Mouse (Mus musculus) CH12.LX (cell line): Measurements from ENCODE around the gene Gm28048. TPM values are rescaled to one million over a fixed set of nuclear protein-coding genes. Genes with fewer than 3 reads are reported as not detected.

Experiments
- DNase-seq: peaks from one replicate; pipeline ENCODE4 v3.0.0-alpha.2; 2013; ENCODE audit errors: extremely low read depth
- H3K27ac ChIP-seq: 2 replicates; pipeline ENCODE4 v1.5.1; 2012; ENCODE audit warnings: low read depth, mild to moderate bottlenecking, control low read depth, moderate library complexity; ENCODE audit not compliant: insufficient read depth
- H3K27me3 ChIP-seq: replicated peaks from 2 replicates; pipeline ENCODE3; 2012; ENCODE audit warnings: inconsistent platforms
- H3K36me3 ChIP-seq, 2 experiments: replicated peaks in 1 of 2; 2 replicates each; pipeline versions ENCODE3 to v1.6.1; 2012; ENCODE audit warnings: inconsistent platforms in 1 of 2, low read length in 1 of 2, mild to moderate bottlenecking in 1 of 2, mixed read lengths in 1 of 2, moderate library complexity in 1 of 2; ENCODE audit not compliant: control insufficient read depth in 1 of 2, insufficient read depth in 1 of 2
- H3K4me1 ChIP-seq, 2 experiments: 2 replicates each; pipeline ENCODE4 v1.6.1; 2012; ENCODE audit warnings: inconsistent platforms in 1 of 2, moderate library complexity in 1 of 2; ENCODE audit not compliant: insufficient read depth in 2 of 2, control insufficient read depth in 1 of 2
- H3K4me2 ChIP-seq: 2 replicates; pipeline ENCODE4 v1.6.1; 2012; ENCODE audit warnings: low read depth, mild to moderate bottlenecking, control low read depth; ENCODE audit not compliant: poor library complexity, insufficient read depth, severe bottlenecking
- H3K4me3 ChIP-seq, 3 experiments: fragments of 150-350 bp in 1 of 3; sonication (generic) in 1 of 3; replicated peaks in 1 of 3; 2 replicates each; pipeline versions ENCODE3 to v1.5.1; 2011 to 2012; ENCODE audit warnings: low read depth in 2 of 3, low read length in 2 of 3, mild to moderate bottlenecking in 2 of 3, moderate library complexity in 2 of 3, control low read depth in 1 of 3, improper control_type of control experiment in 1 of 3, inconsistent platforms in 1 of 3, mixed read lengths in 1 of 3; ENCODE audit not compliant: poor library complexity in 1 of 3
- H3K79me2 ChIP-seq: replicated peaks from 2 replicates; pipeline ENCODE4 v1.6.1; 2012; ENCODE audit warnings: mild to moderate bottlenecking, moderate library complexity; ENCODE audit not compliant: control insufficient read depth, poor library complexity, insufficient read depth, severe bottlenecking; ENCODE audit errors: extremely low read depth
- H3K9ac ChIP-seq: 2 replicates; pipeline ENCODE4 v1.6.1; 2012; ENCODE audit warnings: low read depth, mild to moderate bottlenecking, control low read depth, moderate library complexity; ENCODE audit not compliant: insufficient read depth
- H3K9me3 ChIP-seq: replicated peaks from 2 replicates; pipeline ENCODE3; 2012; ENCODE audit warnings: low read length, inconsistent platforms, mixed read lengths
- BHLHE40 ChIP-seq: IDR thresholded peaks from 2 replicates; pipeline ENCODE4 v1.6.1; 2011; ENCODE audit warnings: mild to moderate bottlenecking, low read depth, low read length, improper control_type of control experiment
- CHD2 ChIP-seq: IDR thresholded peaks from 2 replicates; pipeline ENCODE4 v1.6.1; 2011; ENCODE audit warnings: low read length, improper control_type of control experiment
- CTCF ChIP-seq, 2 experiments: IDR thresholded peaks in 1 of 2; conservative IDR thresholded peaks in 1 of 2; 2 replicates each; pipeline ENCODE4 v1.5.1; 2011 to 2012; ENCODE audit warnings: low read depth in 2 of 2, low read length in 2 of 2, improper control_type of control experiment in 1 of 2, inconsistent platforms in 1 of 2, mild to moderate bottlenecking in 1 of 2, moderate library complexity in 1 of 2
- E2F4 ChIP-seq: IDR thresholded peaks from 2 replicates; pipeline ENCODE4 v1.6.1; 2011; ENCODE audit warnings: low read depth, low read length, improper control_type of control experiment; ENCODE audit not compliant: insufficient replicate concordance
- ELF1 ChIP-seq: IDR thresholded peaks from 2 replicates; pipeline ENCODE4 v1.6.1; 2014; ENCODE audit warnings: low read depth, mild to moderate bottlenecking, inconsistent platforms, low read length, improper control_type of control experiment
- EP300 ChIP-seq: IDR thresholded peaks from 2 replicates; pipeline ENCODE4 v1.6.1; 2011; ENCODE audit warnings: low read length, improper control_type of control experiment
- GABPA ChIP-seq: IDR thresholded peaks from 2 replicates; pipeline ENCODE4 v1.6.1; 2012; ENCODE audit warnings: low read depth, low read length, improper control_type of control experiment, inconsistent platforms; ENCODE audit not compliant: insufficient replicate concordance
- HCFC1 ChIP-seq: IDR thresholded peaks from 2 replicates; pipeline ENCODE4 v1.6.1; 2012; ENCODE audit warnings: low read depth, mild to moderate bottlenecking, inconsistent platforms, low read length, improper control_type of control experiment
- JUND ChIP-seq: conservative IDR thresholded peaks from 2 replicates; pipeline ENCODE4 v1.6.1; 2011; ENCODE audit warnings: low read depth, low read length, improper control_type of control experiment
- KAT2A ChIP-seq: IDR thresholded peaks from 2 replicates; pipeline ENCODE4 v1.6.1; 2012; ENCODE audit warnings: low read length, improper control_type of control experiment, inconsistent platforms; ENCODE audit not compliant: insufficient replicate concordance
- MAFK ChIP-seq: IDR thresholded peaks from 2 replicates; pipeline ENCODE4 v1.6.1; 2011; ENCODE audit warnings: low read length, improper control_type of control experiment; ENCODE audit not compliant: insufficient replicate concordance
- MAX ChIP-seq: IDR thresholded peaks from 2 replicates; pipeline ENCODE4 v1.6.1; 2011; ENCODE audit warnings: low read length, improper control_type of control experiment
- MAZ ChIP-seq: IDR thresholded peaks from 2 replicates; pipeline ENCODE4 v1.6.1; 2012; ENCODE audit warnings: low read depth, mild to moderate bottlenecking, inconsistent platforms, low read length, improper control_type of control experiment, moderate library complexity
- MEF2A ChIP-seq: IDR thresholded peaks from 2 replicates; pipeline ENCODE4 v1.6.1; 2014; ENCODE audit warnings: low read depth, mild to moderate bottlenecking, inconsistent platforms, low read length, improper control_type of control experiment, borderline replicate concordance
- MXI1 ChIP-seq: IDR thresholded peaks from 2 replicates; pipeline ENCODE4 v1.6.1; 2011; ENCODE audit warnings: mild to moderate bottlenecking, low read depth, low read length, improper control_type of control experiment
- MYC ChIP-seq: IDR thresholded peaks from 2 replicates; pipeline ENCODE4 v1.6.1; 2011; ENCODE audit warnings: low read depth, mild to moderate bottlenecking, improper control_type of control experiment, low read length
- NELFE ChIP-seq: IDR thresholded peaks from 2 replicates; pipeline ENCODE4 v1.6.1; 2011; ENCODE audit warnings: low read depth, low read length, improper control_type of control experiment
- NRF1 ChIP-seq: IDR thresholded peaks from 2 replicates; pipeline ENCODE4 v1.6.1; 2014; ENCODE audit warnings: low read depth, mild to moderate bottlenecking, inconsistent platforms, low read length, improper control_type of control experiment, moderate library complexity
- PAX5 ChIP-seq: IDR thresholded peaks from 2 replicates; pipeline ENCODE4 v1.6.1; 2012; ENCODE audit warnings: low read length, inconsistent platforms, mixed read lengths
- POLR2A ChIP-seq: IDR thresholded peaks from 2 replicates; pipeline ENCODE4 v1.6.1; 2011; ENCODE audit warnings: low read depth, mild to moderate bottlenecking, improper control_type of control experiment, low read length
- POLR2AphosphoS2 ChIP-seq: IDR thresholded peaks from 2 replicates; pipeline ENCODE4 v1.6.1; 2011; ENCODE audit warnings: low read depth, low read length, improper control_type of control experiment
- RAD21 ChIP-seq: IDR thresholded peaks from 2 replicates; pipeline ENCODE4 v1.6.1; 2011; ENCODE audit warnings: low read depth, mild to moderate bottlenecking, low read length, improper control_type of control experiment, moderate library complexity
- RCOR1 ChIP-seq: conservative IDR thresholded peaks from 2 replicates; pipeline ENCODE4 v1.6.1; 2012; ENCODE audit warnings: low read depth, mild to moderate bottlenecking, inconsistent platforms, low read length, improper control_type of control experiment
- SMC3 ChIP-seq: IDR thresholded peaks from 2 replicates; pipeline ENCODE4 v1.6.1; 2011; ENCODE audit warnings: low read depth, low read length, improper control_type of control experiment
- TBP ChIP-seq: conservative IDR thresholded peaks from 2 replicates; pipeline ENCODE4 v1.6.1; 2011; ENCODE audit warnings: low read depth, low read length, improper control_type of control experiment
- UBTF ChIP-seq: IDR thresholded peaks from 2 replicates; pipeline ENCODE4 v1.6.1; 2012; ENCODE audit warnings: low read depth, mild to moderate bottlenecking, inconsistent platforms, low read length, improper control_type of control experiment, moderate library complexity
- USF1 ChIP-seq: IDR thresholded peaks from 2 replicates; pipeline ENCODE4 v1.6.1; 2014; ENCODE audit warnings: low read depth, mild to moderate bottlenecking, inconsistent platforms, low read length, improper control_type of control experiment
- USF2 ChIP-seq: conservative IDR thresholded peaks from 2 replicates; pipeline ENCODE4 v1.6.1; 2011; ENCODE audit warnings: low read depth, low read length, improper control_type of control experiment
- ZKSCAN1 ChIP-seq: IDR thresholded peaks from 2 replicates; pipeline ENCODE4 v1.6.1; 2012; ENCODE audit warnings: low read depth, inconsistent platforms, low read length, improper control_type of control experiment, borderline replicate concordance
- ZMIZ1 ChIP-seq: IDR thresholded peaks from 2 replicates; pipeline ENCODE4 v1.6.1; 2012; ENCODE audit warnings: low read depth, mild to moderate bottlenecking, inconsistent platforms, low read length, improper control_type of control experiment
- dilution Hi-C: fragments of 300-500 bp; cut with MboI; formaldehyde crosslinking; loops from 2 replicates; pipeline ENCODE4 v1.14.3; 2020; ENCODE audit warnings: low sequenced_read_pairs; ENCODE audit not compliant: extremely low pct_unique_long_range_greater_than_20kb, extremely low pct_ligation_motif_present
- in situ Hi-C: fragments of 300-500 bp; cut with MboI; formaldehyde crosslinking; loops from 3 replicates; pipeline ENCODE4 v1.14.3; 2019; ENCODE audit warnings: low sequenced_read_pairs, low pct_ligation_motif_present, low pct_unique_long_range_greater_than_20kb, mixed read lengths
- polyA plus RNA-seq: library from polyadenylated mRNA; unstranded; fragments of >175 nt; gene quantifications from 2 replicates; pipeline ENCODE4 v1.2.1, GENCODE M21; 2012; ENCODE audit warnings: low read depth; ENCODE audit not compliant: insufficient read length
- total RNA-seq, 2 experiments: library from RNA; depleted of rRNA; stranded (reverse); fragments of 300-350 nt in 1 of 2; fragments of >200 nt in 1 of 2; gene quantifications; 2 replicates each; pipeline ENCODE4 v1.2.3; 2012 to 2014

Gene Gm28048
- total and polyA plus RNA-seq, 3 experiments = 32.6 to 93.3 (median 59.5) TPM

DNA sequence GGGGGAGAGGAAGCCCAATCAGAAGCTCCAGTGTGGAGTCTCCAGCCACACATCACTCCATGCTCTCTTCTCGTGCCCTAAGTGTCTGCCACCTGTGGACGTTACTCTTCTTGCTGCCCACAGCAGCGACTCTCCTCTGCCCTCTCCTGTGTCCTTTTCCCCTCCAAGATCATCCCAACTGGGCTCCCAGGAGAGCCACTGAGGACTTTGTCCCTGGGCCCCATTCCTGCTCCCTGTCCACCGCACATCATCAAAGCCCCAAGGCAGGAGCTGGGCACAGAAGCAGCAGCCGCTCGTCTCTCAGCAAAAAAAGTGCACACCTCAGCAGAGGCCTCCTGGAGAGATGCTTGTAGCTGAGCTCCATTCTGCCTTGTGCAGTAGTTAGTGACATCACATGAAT lies 33.1 kb upstream of the Gm28048 start:
- in situ Hi-C loops = no loop called here
- Histone ChIP-seq H3K36me3 (peaks cover 0 to 2% of the 10 kb centered on the region in 2 experiments), H3K27ac (no peak overlapping the region), H3K79me2 (no peaks in the 10 kb centered on the region), H3K9ac (no peak overlapping the region), H3K9me3 (peaks cover 6% of the 10 kb centered on the region), H3K4me1 (0 out of 4 replicates have a peak, but pooled peaks cover 0 to 3% of the 10 kb centered on the region in 2 experiments), H3K27me3 (no peaks in the 10 kb centered on the region), H3K4me2 (no peak overlapping the region), H3K4me3 (no peak overlapping the region)
- TF ChIP-seq POLR2A (no peak), POLR2AphosphoS2 (no peak), EP300 (no peak), MEF2A (no peak), SMC3 (no peak), GABPA (no peak), MAFK (no peak), KAT2A (no peak), CTCF (conservative IDR thresholded peaks at IDR 0.05 in 1 of 2, IDR thresholded peaks at IDR 0.05 in 1 of 2; ENCODE audit: low read depth in 2 of 2, low read length in 2 of 2) (no peak), USF1 (no peak), RAD21 (no peak), MXI1 (no peak), MAZ (no peak), ZKSCAN1 (no peak), PAX5 (no peak), E2F4 (no peak)
- no peak for DNase-seq
- dilution Hi-C loops = no loop called here

DNA sequence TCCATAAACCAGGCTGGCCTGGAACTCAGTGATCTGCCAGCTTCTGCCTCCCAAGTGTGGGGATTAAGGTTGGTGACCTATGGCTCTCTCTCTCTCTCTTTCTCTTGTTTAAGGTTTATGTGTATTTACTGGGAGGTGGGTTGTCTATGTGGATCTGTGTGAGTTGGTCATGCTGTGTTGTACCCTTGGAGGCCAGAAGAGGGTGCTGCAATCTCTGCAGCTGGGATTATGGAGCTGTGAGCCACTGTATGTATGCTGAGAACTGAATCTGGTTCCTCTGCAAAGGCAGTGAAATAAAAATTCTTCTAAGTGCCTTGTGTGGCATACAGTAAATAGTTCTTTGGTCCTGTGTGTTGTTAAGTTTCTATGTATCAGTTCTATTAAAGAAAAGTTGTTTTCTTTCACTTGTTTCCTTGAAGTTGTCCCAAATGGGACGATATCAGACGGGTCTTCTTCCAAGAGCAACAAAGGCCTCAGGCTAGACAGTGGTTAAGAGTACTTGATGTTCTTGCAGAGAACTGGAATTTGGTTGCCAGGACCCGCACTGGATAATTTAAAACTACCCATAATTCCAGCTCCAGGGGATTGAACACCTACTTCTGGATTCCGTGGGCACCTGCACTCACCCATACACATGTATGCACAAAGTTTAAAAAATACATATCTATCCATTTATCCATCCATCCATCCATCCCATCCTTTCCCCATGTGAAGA lies 31.8 kb upstream of the Gm28048 start:
- no peak overlapping the region for H3K4me3 ChIP-seq
- H3K27me3 ChIP-seq = no peaks in the 10 kb centered on the region
- no peak overlapping the region for H3K4me2 ChIP-seq
- dilution Hi-C loops = no loop called here
- peak; percentile 41 for DNase-seq
- H3K4me1 ChIP-seq = 0 out of 4 replicates have a peak, but pooled peaks cover 0 to 5% of the 10 kb centered on the region in 2 experiments
- in situ Hi-C loops = no loop called here
- H3K79me2 ChIP-seq = no peaks in the 10 kb centered on the region
- H3K27ac ChIP-seq = no peak overlapping the region
- peaks cover 6% of the 10 kb centered on the region for H3K9me3 ChIP-seq
- no peak overlapping the region for H3K9ac ChIP-seq
- peaks cover 0 to 2% of the 10 kb centered on the region in 2 experiments for H3K36me3 ChIP-seq
- TF ChIP-seq SMC3 (peak; percentile 55), ZKSCAN1 (no peak), UBTF (no peak), KAT2A (no peak), HCFC1 (no peak), POLR2AphosphoS2 (no peak), USF1 (no peak), NELFE (no peak), NRF1 (no peak), JUND (no peak), CHD2 (no peak), MEF2A (no peak), MAX (no peak), MYC (no peak), ELF1 (no peak), BHLHE40 (no peak), RAD21 (peak; percentile 72), RCOR1 (no peak), CTCF (conservative IDR thresholded peaks at IDR 0.05 in 1 of 2, IDR thresholded peaks at IDR 0.05 in 1 of 2; ENCODE audit: low read depth in 2 of 2, low read length in 2 of 2) (peak; percentile 30 to 69; a peak in 3 of 4 replicates), POLR2A (no peak), USF2 (no peak), MAZ (no peak), TBP (no peak), ZMIZ1 (no peak), MXI1 (no peak)
